Mouse (Mus musculus) kidney, embryonic 15.5 days (tissue): Measurements from ENCODE around the gene Txndc8. TPM values are rescaled to one million over a fixed set of nuclear protein-coding genes. Genes with fewer than 3 reads are reported as not detected.

ENCODE experiments used
- ATAC-seq: fragments of 200-750 bp; cut with Nextera tagmentation; replicated peaks from 2 replicates; pipeline ENCODE4 v1.8.0; 2017; ENCODE audit warnings: moderate TSS enrichment; ENCODE audit not compliant: low FRiP score
- H3K27ac ChIP-seq: fragments of 300-500 bp; sonication (generic); 2 replicates; pipeline ENCODE4 v1.5.1; 2015; ENCODE audit warnings: mild to moderate bottlenecking, inconsistent platforms
- H3K27me3 ChIP-seq: fragments of 300-500 bp; sonication (generic); 2 replicates; pipeline ENCODE4 v1.6.1; 2015; ENCODE audit warnings: inconsistent platforms
- H3K36me3 ChIP-seq: fragments of 300-500 bp; sonication (generic); 2 replicates; pipeline ENCODE4 v1.6.1; 2015; ENCODE audit warnings: inconsistent platforms
- H3K4me1 ChIP-seq: fragments of 300-500 bp; sonication (generic); 2 replicates; pipeline ENCODE4 v1.6.1; 2015; ENCODE audit warnings: inconsistent platforms
- H3K4me2 ChIP-seq: fragments of 300-500 bp; sonication (generic); 2 replicates; pipeline ENCODE4 v1.6.1; 2015; ENCODE audit warnings: moderate library complexity, mild to moderate bottlenecking, inconsistent platforms
- H3K4me3 ChIP-seq: fragments of 300-500 bp; sonication (generic); replicated peaks from 2 replicates; pipeline ENCODE4 v1.5.1; 2015; ENCODE audit warnings: mild to moderate bottlenecking, inconsistent platforms
- H3K9ac ChIP-seq: fragments of 300-500 bp; sonication (generic); 2 replicates; pipeline ENCODE4 v1.6.1; 2015; ENCODE audit warnings: mild to moderate bottlenecking, inconsistent platforms
- H3K9me3 ChIP-seq: fragments of 300-500 bp; sonication (generic); replicated peaks from 2 replicates; pipeline ENCODE4 v1.6.1; 2016; ENCODE audit warnings: inconsistent platforms
- WGBS: fragments of 180-500 bp; shearing (Covaris S2); methylation state at CpG from one replicate; pipeline ENCODE4 v1.1.7; 2015; ENCODE audit warnings: mixed read lengths; 5-methylcytosine and 5-hydroxymethylcytosine counted together
- polyA plus RNA-seq: library from polyadenylated mRNA; unstranded; fragments of >200 nt; fragmentation: Nextera tagmentation; extraction: Ambion mirVana; gene quantifications from 2 replicates; pipeline ENCODE4 v1.2.1, GENCODE M21; 2015

Gene Txndc8
- not detected in 2 replicates for polyA plus RNA-seq

DNA sequence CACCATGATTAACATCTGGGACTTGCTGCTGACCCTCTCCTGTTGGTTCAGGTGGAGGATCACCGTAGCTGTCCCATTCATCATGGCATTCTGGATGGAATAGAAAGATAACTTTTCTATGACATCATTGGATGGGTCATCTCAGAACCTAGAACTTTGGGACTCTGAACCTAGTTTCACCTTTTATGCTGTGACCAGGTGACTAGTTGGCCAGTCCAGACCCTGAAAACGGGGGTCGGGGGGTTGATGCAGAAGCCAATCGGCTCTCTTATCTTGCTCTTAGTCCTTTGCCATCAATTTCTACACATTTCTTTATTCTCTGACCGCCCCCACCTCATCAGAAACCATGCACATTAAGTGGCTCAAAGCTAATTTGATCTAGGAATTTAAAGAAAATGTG lies at the start of gene Txndc8:
TSS of gene Txndc8 (minus strand) at position 101 of the 400 bp plus-strand sequence.
- Histone ChIP-seq H3K36me3 (no peaks in the 10 kb centered on the region), H3K9me3 (no peaks in the 10 kb centered on the region), H3K27ac (no peak within 1 kb of the TSS), H3K4me2 (no peak within 1 kb of the TSS), H3K4me1 (no peaks in the 10 kb centered on the region), H3K27me3 (no peaks in the 10 kb centered on the region), H3K9ac (no peak within 1 kb of the TSS), H3K4me3 (no peak within 1 kb of the TSS)
- 94% methylated on average over 5 of the region's 5 CpGs for WGBS
- ATAC-seq = no peak

DNA sequence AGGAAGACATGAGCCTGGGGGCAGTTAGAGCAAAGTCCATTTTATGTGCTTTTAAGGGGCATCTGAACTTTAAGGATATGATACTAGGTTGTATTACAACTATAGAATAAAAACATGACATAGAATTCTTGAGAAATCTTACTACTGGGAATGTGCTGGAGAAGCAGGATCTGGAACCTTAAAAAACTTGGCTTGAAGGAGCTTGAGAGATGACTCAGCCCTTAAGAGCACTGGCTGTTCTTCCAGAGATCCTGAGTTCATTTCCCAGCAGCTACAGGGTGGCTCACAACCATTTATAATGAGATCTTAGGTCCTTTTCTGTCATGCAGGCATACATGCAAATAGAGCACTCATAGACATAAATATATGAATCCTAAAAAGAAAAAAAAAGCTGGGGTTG lies 46.7 kb upstream of the Txndc8 start:
- H3K36me3 ChIP-seq = no peaks in the 10 kb centered on the region
- no peak overlapping the region for H3K9ac ChIP-seq
- no peak for ATAC-seq
- H3K4me3 ChIP-seq = no peak overlapping the region
- H3K27me3 ChIP-seq = no peaks in the 10 kb centered on the region
- no peak overlapping the region for H3K27ac ChIP-seq
- no peak overlapping the region for H3K4me2 ChIP-seq
- H3K9me3 ChIP-seq = no peaks in the 10 kb centered on the region
- no peaks in the 10 kb centered on the region for H3K4me1 ChIP-seq

DNA sequence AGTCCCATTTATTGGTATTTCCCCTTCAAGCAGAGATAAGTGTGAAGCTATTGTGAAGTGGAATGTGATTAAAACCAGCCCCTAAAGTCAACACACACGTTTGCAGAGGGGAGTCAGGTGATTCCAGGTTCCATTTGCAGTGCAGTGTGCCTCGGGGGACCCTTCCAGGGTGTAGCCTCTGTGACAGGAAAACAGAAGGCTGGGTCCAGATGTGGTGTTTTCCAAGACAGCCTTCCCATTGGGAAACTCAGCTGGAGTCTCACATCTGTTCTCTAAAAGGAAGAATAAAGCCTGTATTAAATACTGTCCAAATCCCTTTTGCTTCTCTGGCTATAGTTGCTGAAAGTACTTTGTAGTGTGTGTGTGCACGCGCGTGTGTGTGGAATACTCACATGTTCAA lies 45.5 kb upstream of the Txndc8 start:
- Histone ChIP-seq H3K27me3 (no peaks in the 10 kb centered on the region), H3K9me3 (no peaks in the 10 kb centered on the region), H3K4me2 (no peak overlapping the region), H3K4me1 (no peaks in the 10 kb centered on the region), H3K36me3 (no peaks in the 10 kb centered on the region), H3K4me3 (no peak overlapping the region), H3K9ac (no peak overlapping the region), H3K27ac (no peak overlapping the region)
- no peak for ATAC-seq
- WGBS = 75% methylated on average over 5 of the region's 5 CpGs

DNA sequence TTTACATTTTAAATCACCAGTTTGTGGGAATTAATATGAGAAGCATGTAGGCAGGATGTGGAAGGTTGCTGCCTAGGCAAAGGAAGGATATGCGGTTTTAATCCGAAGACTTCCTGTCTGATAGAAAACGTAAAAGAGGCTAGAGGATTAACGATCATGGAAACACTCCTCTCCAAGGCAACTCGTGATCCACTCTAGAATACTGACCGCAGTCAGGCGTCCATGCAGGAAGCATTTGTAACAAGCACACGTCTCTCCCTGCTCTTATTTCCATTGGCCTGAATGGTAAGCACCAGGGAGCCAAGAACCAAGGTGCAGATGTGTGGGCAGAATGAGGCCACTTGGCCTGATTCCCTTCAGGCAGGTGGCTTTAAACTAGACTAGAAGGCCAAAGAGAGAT lies 41.8 kb upstream of the Txndc8 start:
- Histone ChIP-seq H3K4me3 (no peak overlapping the region), H3K27me3 (no peaks in the 10 kb centered on the region), H3K9ac (no peak overlapping the region), H3K4me2 (no peak overlapping the region), H3K9me3 (no peaks in the 10 kb centered on the region), H3K36me3 (no peaks in the 10 kb centered on the region), H3K4me1 (no peaks in the 10 kb centered on the region), H3K27ac (no peak overlapping the region)
- ATAC-seq = no peak
- 56% methylated on average over 8 of the region's 8 CpGs for WGBS

DNA sequence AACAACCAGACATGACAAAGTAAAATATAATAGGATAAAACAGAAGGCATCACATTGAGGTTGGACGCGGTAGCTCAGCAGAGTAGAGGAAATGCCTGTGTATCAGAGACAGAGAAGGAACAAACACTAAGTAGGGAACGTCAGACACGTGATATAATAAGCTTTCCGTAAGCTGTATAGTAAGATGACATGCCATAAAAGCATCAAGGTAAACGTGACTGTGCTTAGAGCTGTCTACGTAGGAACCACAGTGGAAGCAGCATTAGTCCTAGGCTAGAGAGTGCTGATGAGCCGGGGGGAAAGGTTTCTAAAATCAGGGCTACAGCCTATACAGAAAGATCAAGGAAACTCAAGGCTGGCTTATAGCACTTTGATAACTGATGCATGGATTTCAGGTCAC lies 41.4 kb upstream of the Txndc8 start:
- Histone ChIP-seq H3K27me3 (no peaks in the 10 kb centered on the region), H3K9me3 (no peaks in the 10 kb centered on the region), H3K4me1 (no peaks in the 10 kb centered on the region), H3K4me2 (no peak overlapping the region), H3K27ac (no peak overlapping the region), H3K4me3 (no peak overlapping the region), H3K36me3 (no peaks in the 10 kb centered on the region), H3K9ac (no peak overlapping the region)
- WGBS = 74% methylated on average over 8 of the region's 8 CpGs
- ATAC-seq = no peak

DNA sequence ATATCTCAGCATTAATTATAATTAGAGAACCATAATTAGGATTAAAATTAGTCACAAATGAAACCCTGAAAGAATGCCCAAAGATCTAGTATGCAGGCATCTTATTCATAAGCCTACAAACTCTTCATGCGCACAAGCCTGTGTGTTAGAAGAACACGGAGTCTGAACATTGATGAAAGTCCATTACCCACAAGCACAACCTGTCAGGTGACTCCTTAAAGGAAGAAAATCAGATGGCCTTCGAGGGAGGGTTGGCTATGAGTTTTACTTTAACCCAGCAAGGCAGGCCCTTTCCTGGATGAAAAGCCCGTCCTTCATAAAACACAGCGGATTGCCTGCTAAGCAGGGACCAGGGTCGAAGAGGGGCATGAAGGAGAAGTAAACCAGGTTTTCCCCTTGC lies 35.9 kb upstream of the Txndc8 start:
- no peak overlapping the region for H3K4me2 ChIP-seq
- H3K27me3 ChIP-seq = no peaks in the 10 kb centered on the region
- H3K4me3 ChIP-seq = no peak overlapping the region
- H3K4me1 ChIP-seq = no peaks in the 10 kb centered on the region
- no peak overlapping the region for H3K27ac ChIP-seq
- H3K9me3 ChIP-seq = no peaks in the 10 kb centered on the region
- H3K36me3 ChIP-seq = no peaks in the 10 kb centered on the region
- 82% methylated on average over 6 of the region's 6 CpGs for WGBS
- no peak for ATAC-seq
- no peak overlapping the region for H3K9ac ChIP-seq

DNA sequence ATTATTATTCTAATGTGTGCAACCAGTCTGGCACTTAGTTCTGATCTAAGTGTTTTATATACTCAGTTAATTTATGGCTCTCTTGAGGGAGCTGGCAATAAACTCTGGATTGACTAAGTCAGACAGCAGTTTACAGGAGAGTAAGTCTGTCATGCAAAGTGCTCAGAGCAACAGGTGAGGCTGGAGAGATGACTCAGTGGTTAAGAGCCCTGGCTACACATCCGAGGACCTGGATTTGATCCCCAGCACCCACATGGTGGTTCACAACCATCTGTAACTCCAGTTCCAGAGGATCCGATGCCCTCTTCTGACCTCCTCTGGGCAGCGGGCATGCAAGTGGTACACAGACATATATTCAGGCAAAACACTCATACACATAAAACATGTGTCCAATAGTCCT lies 35.4 kb upstream of the Txndc8 start:
- Histone ChIP-seq H3K4me3 (no peak overlapping the region), H3K36me3 (no peaks in the 10 kb centered on the region), H3K9ac (no peak overlapping the region), H3K4me2 (no peak overlapping the region), H3K4me1 (no peaks in the 10 kb centered on the region), H3K27ac (no peak overlapping the region), H3K27me3 (no peaks in the 10 kb centered on the region), H3K9me3 (no peaks in the 10 kb centered on the region)
- 88% methylated on average over 3 of the region's 3 CpGs for WGBS
- ATAC-seq = no peak

DNA sequence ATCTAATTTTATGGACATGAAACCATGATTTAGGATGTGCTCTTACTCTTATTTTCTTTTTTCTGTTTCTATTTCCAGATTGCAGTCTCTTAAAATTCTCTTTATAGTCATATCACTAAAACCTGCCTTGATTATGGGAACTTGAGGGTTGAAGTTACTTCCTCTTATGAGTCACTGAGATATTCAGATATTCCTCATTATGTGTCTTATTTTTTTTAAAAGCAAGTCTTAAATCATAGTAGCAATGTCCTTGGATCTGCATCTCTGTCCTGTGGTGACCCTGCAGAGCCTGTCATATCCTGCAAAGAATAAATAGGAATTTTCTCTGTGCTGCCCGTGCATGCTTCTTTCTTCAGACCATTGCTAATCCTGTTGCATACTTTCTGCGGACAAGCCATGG lies 31.2 kb upstream of the Txndc8 start:
- H3K27me3 ChIP-seq = no peaks in the 10 kb centered on the region
- WGBS = 79% methylated on average over 2 of the region's 2 CpGs
- H3K4me3 ChIP-seq = no peak overlapping the region
- no peaks in the 10 kb centered on the region for H3K9me3 ChIP-seq
- H3K9ac ChIP-seq = no peak overlapping the region
- no peaks in the 10 kb centered on the region for H3K36me3 ChIP-seq
- no peak overlapping the region for H3K4me2 ChIP-seq
- ATAC-seq = no peak
- H3K27ac ChIP-seq = no peak overlapping the region
- no peaks in the 10 kb centered on the region for H3K4me1 ChIP-seq

DNA sequence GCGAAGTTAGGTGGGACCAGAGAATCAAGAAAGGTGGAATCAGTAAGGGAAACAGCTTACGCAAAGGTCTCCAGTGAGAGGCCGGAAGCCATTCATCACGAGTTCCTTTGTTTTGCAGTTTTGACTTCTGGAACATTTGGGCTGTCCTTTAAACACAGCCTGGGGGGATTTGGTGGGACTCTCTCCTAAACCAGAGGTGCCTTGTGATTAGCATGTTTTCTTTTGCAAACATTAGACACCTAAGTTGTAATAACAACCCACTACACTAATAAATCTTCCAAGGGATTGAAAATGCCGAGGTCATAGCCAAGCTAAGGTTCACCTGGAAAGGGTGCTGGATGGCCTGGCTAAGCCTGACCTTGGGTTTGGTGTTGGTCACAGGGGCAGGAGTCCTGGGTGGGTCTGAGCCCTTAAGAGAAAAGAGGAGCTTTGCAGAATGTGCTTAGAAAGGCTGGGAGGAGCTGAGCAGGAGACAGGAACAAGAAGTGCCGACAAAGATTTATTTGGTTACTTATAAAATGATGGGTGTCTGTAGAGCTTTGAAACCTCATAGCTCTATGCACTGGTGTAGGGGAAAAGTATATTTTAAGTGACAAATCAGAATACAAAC lies 28.3 kb upstream of the Txndc8 start:
- Histone ChIP-seq H3K9me3 (no peaks in the 10 kb centered on the region), H3K4me3 (no peak overlapping the region), H3K4me1 (peaks cover 7% of the 10 kb centered on the region; the same call in 1 of the 2 replicates), H3K9ac (no peak overlapping the region), H3K27ac (no peak overlapping the region), H3K4me2 (no peak overlapping the region), H3K27me3 (no peaks in the 10 kb centered on the region), H3K36me3 (no peaks in the 10 kb centered on the region)
- ATAC-seq = no peak
- WGBS = 57% methylated on average over 6 of the region's 6 CpGs

DNA sequence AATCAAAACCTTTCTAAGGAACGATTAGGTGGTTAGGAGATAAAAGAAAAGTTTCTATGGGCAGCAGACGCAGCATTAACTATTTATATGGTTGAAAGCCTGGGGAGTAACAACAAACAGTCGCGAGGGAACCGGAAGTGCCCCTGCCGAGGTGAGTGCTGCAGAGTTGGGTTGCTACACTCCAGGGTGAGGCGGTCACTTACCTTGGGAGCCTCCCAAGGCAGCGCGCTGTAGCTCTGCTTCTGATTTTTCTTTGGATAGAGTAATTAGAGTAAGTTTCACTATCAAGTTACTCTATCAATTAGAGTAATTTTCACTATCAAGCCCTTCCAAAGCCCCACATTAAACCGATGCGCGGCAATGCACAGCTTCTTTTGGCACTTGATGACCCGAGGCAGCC lies 25.7 kb upstream of the Txndc8 start:
- H3K36me3 ChIP-seq = no peaks in the 10 kb centered on the region
- peak overlapping the region; percentile 30 for H3K4me3 ChIP-seq
- H3K27ac ChIP-seq = no peak overlapping the region
- peaks cover 7% of the 10 kb centered on the region; the same call in 1 of the 2 replicates for H3K4me1 ChIP-seq
- peak overlapping the region; percentile 55 for H3K4me2 ChIP-seq
- H3K9me3 ChIP-seq = no peaks in the 10 kb centered on the region
- no peaks in the 10 kb centered on the region for H3K27me3 ChIP-seq
- WGBS = 40% methylated on average over 13 of the region's 13 CpGs
- H3K9ac ChIP-seq = no peak overlapping the region
- no peak for ATAC-seq

DNA sequence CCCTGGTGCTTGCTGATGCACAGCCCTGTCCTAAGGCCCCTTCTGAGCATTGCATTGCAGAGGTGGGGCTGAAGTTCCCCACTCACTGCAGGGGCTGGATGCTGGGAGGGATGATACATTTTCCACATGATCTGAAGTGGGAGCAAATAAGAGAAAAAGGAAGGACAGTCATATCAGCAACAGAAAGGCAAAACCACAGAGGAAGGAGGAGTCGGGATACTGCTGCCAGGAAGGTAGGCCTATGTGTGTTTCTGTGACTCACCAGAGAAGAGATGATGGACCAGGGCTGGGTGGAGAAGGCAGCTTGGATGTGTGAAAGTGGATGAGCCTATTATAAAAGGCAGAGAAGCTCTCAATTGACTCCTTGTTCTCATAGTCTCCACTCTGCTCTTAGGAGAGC lies 23.8 kb upstream of the Txndc8 start:
- H3K36me3 ChIP-seq = no peaks in the 10 kb centered on the region
- no peak overlapping the region for H3K27ac ChIP-seq
- H3K4me2 ChIP-seq = no peak overlapping the region
- no peak for ATAC-seq
- H3K9ac ChIP-seq = no peak overlapping the region
- WGBS = 87% methylated on average over 1 of the region's 1 CpGs
- H3K4me3 ChIP-seq = no peak overlapping the region
- no peaks in the 10 kb centered on the region for H3K9me3 ChIP-seq
- H3K27me3 ChIP-seq = no peaks in the 10 kb centered on the region
- H3K4me1 ChIP-seq = peaks cover 7% of the 10 kb centered on the region; the same call in 1 of the 2 replicates

DNA sequence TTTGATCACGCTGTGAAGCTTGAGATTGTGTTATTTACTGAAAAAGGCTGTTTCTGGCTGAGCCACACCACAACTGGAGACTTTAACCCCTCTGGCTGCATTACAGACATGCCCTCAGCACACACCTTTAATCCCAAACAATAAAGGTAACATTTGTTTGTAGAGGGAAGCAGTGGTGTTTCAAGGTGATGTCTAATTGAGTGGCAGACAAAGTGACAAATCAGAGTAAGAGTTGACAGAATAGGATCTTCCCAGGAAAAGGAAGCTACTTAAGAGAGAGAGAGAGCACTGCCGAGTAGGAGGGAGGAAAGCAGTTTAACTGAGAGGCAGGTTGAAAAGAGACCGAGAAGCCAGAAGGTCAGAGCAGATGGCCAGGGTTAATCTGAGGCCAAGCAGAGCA lies 5.4 kb downstream of the Txndc8 start:
- no peak for ATAC-seq
- H3K9me3 ChIP-seq = no peaks in the 10 kb centered on the region
- no peaks in the 10 kb centered on the region for H3K27me3 ChIP-seq
- H3K27ac ChIP-seq = no peak overlapping the region
- H3K9ac ChIP-seq = no peak overlapping the region
- no peaks in the 10 kb centered on the region for H3K36me3 ChIP-seq
- H3K4me2 ChIP-seq = no peak overlapping the region
- no peaks in the 10 kb centered on the region for H3K4me1 ChIP-seq
- no peak overlapping the region for H3K4me3 ChIP-seq
- WGBS = 58% methylated on average over 3 of the region's 3 CpGs

DNA sequence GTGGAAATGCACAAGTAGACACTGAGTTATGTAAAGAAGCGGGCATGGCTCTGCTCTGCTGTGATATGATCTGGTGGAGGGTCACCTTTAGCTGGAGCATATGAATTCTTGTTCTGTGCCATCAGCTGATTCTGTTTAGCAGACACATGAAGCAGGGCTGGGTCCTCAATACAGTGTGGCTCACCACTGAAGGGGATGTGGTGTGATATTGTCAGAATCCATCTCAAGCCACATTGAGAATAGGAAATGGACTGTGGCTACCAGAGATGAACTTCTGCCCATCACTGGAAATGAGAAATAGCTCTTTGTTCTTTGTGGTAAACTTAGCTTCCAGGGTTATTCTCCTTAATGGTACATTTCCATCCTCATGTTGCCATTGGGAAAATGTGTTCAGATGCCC lies 17.5 kb downstream of the Txndc8 start:
- Histone ChIP-seq H3K9ac (no peak overlapping the region), H3K9me3 (no peaks in the 10 kb centered on the region), H3K27me3 (no peaks in the 10 kb centered on the region), H3K4me2 (no peak overlapping the region), H3K4me1 (no peaks in the 10 kb centered on the region), H3K36me3 (no peaks in the 10 kb centered on the region), H3K27ac (no peak overlapping the region), H3K4me3 (no peak overlapping the region)
- no peak for ATAC-seq
- WGBS = 94% methylated on average over 1 of the region's 1 CpGs
